Mouse (Mus musculus) megakaryocyte, embryonic 14.5 days (primary cell): ENCODE data around the gene Dazl.

Source experiments
- FLI1 ChIP-seq: IDR thresholded peaks from 2 replicates; pipeline ENCODE4 v1.6.1; 2012; ENCODE audit warnings: low read length, inconsistent platforms, mixed read lengths
- GATA1 ChIP-seq: IDR thresholded peaks from 3 replicates; pipeline ENCODE4 v1.6.1; 2012; ENCODE audit warnings: mixed read lengths, low read length, inconsistent platforms, borderline replicate concordance

- TF ChIP-seq GATA1 (no peak), FLI1 (no peak)
These were observed 1.3 kb upstream of the Dazl start for GRCm38 (mm10) chr17:50294726-50295125.
